Mouse (Mus musculus) B cell, adult 2 months (primary cell): ENCODE measurements around the gene Farp1.

Experiments
- DNase-seq, 2 experiments: peaks; one replicate each; pipeline ENCODE4 v3.0.0; 2022

Farp1 gene

GRCm38 (mm10) chr14:121270490-121270889, 235.5 kb downstream of the Farp1 start:
- no peak for DNase-seq

- DNase-seq: no peak
These were observed 240.0 kb downstream of the Farp1 start for GRCm38 (mm10) chr14:121274985-121275384.

- DNase-seq: no peak
These were observed 241.0 kb downstream of the Farp1 start for GRCm38 (mm10) chr14:121276016-121276415.

- DNase-seq: peak; percentile 83 to 85
These were observed 244.1 kb downstream of the Farp1 start for GRCm38 (mm10) chr14:121279106-121279505.

GRCm38 (mm10) chr14:121280601-121281335, 245.8 kb downstream of the Farp1 start:
- DNase-seq: no peak

GRCm38 (mm10) chr14:121281336-121281710, 246.3 kb downstream of the Farp1 start:
- DNase-seq: no peak

- DNase-seq: no peak
These were observed 250.6 kb downstream of the Farp1 start for GRCm38 (mm10) chr14:121285379-121286120.

- DNase-seq: no peak
These were observed 256.9 kb downstream of the Farp1 start for GRCm38 (mm10) chr14:121291881-121292280.

GRCm38 (mm10) chr14:121292391-121292790, 257.4 kb downstream of the Farp1 start:
- DNase-seq: no peak

GRCm38 (mm10) chr14:121294484-121294883, 259.5 kb downstream of the Farp1 start:
- no peak for DNase-seq

- no peak for DNase-seq
These were observed 262.1 kb downstream of the Farp1 start for GRCm38 (mm10) chr14:121297103-121297502.

- no peak for DNase-seq
These were observed 263.5 kb downstream of the Farp1 start for GRCm38 (mm10) chr14:121298537-121298936.

GRCm38 (mm10) chr14:121299093-121299492, 264.1 kb downstream of the Farp1 start:
- DNase-seq: no peak

GRCm38 (mm10) chr14:121304523-121304922, 269.5 kb downstream of the Farp1 start:
- DNase-seq: no peak

- DNase-seq: no peak
These were observed 270.5 kb downstream of the Farp1 start for GRCm38 (mm10) chr14:121305316-121306064.

- DNase-seq: no peak
These were observed 274.9 kb downstream of the Farp1 start for GRCm38 (mm10) chr14:121309909-121310308.

- peak; percentile 44 to 50 for DNase-seq
These were observed 275.5 kb downstream of the Farp1 start for GRCm38 (mm10) chr14:121310325-121311080.

GRCm38 (mm10) chr14:121311083-121311482, 276.1 kb downstream of the Farp1 start:
- no peak for DNase-seq

GRCm38 (mm10) chr14:121313283-121313682, 278.3 kb downstream of the Farp1 start:
- DNase-seq: no peak

- no peak for DNase-seq
These were observed 279.9 kb downstream of the Farp1 start for GRCm38 (mm10) chr14:121314934-121315333.

- DNase-seq: no peak
These were observed 281.1 kb downstream of the Farp1 start for GRCm38 (mm10) chr14:121316136-121316535.

- DNase-seq: no peak
These were observed 281.8 kb downstream of the Farp1 start for GRCm38 (mm10) chr14:121316631-121317311.
